Mouse (Mus musculus): Measurements from ENCODE around the gene Acot13.

- TF ChIP-seq POLR2A (IDR thresholded peaks at IDR 0.05; ENCODE audit: control insufficient read depth, extremely low read depth, insufficient read depth, low read length, poor library complexity), result no peak
- no peak for TF ChIP-seq CTCF (IDR thresholded peaks at IDR 0.05; ENCODE audit: borderline replicate concordance, control insufficient read depth, extremely low read depth, insufficient read depth, low read length, poor library complexity)
Observed at GRCm38 (mm10) chr13:24849318-24849717, 18.0 kb upstream of the Acot13 start.
